Mouse (Mus musculus): ENCODE measurements at regions not wholly inside any gene's neighbourhood (a gene's known extent, or its start where the extent isn't known, plus 50 kb on each side); places are given as distances from the start of the nearest gene placed in this dataset.

DNA sequence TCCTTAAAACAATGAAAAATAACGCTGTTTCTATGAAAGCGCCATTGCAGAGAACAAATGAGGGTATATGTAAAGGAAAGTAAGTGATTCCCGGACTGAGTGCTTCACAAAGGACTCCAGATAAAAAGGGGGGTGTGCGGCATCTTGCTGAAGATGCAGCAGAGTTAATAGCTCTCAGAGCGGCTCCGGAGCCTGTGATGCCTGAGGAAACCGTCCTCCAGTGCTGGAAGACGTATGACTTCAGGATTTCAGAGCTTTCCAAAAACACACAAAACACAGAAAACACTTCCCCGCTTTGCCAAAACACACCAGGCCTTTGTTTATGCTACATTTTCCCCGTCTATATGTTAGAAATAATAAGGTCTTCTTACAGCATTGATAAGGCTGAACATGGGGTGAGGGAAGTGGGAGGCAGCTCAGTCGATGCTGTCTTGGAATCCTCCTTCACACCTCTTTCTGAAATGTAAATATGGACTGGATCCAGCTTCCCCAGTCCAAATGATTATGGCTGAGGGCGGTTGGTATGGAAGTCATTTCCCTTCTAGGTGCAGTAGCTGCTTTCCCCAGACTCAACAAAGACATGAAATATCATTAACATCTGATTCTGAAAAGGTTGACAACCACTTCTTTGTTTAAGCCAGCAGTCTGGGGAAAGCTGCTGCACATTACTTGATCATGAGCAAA lies 2382.5 kb upstream of the Gm7489 start:
- H3K27ac ChIP-seq (ENCODE audit: low read depth, low read length): no peak overlapping the region
- H3K4me1 ChIP-seq (replicated peaks; ENCODE audit: control insufficient read depth, insufficient read depth, low read length): no peaks in the 10 kb centered on the region
- no peak overlapping the region for H3K4me3 ChIP-seq (ENCODE audit: low read depth, low read length)
- no peaks in the 10 kb centered on the region for H3K9me3 ChIP-seq (ENCODE audit: control insufficient read depth, low read length)
- no peak for DNase-seq (ENCODE audit: low spot score)
- ATAC-seq (replicated peaks; ENCODE audit: low FRiP score): no peak
- H3K27me3 ChIP-seq (ENCODE audit: control insufficient read depth, insufficient read depth, low read length): no peaks in the 10 kb centered on the region
- 82% methylated on average over 12 of the region's 12 CpGs for WGBS
- no peak overlapping the region for H3K4me2 ChIP-seq (ENCODE audit: low read depth, low read length, severe bottlenecking)
- H3K9ac ChIP-seq (ENCODE audit: low read length): no peak overlapping the region
- H3K36me3 ChIP-seq (ENCODE audit: control insufficient read depth, insufficient read depth, low read length): no peaks in the 10 kb centered on the region

DNA sequence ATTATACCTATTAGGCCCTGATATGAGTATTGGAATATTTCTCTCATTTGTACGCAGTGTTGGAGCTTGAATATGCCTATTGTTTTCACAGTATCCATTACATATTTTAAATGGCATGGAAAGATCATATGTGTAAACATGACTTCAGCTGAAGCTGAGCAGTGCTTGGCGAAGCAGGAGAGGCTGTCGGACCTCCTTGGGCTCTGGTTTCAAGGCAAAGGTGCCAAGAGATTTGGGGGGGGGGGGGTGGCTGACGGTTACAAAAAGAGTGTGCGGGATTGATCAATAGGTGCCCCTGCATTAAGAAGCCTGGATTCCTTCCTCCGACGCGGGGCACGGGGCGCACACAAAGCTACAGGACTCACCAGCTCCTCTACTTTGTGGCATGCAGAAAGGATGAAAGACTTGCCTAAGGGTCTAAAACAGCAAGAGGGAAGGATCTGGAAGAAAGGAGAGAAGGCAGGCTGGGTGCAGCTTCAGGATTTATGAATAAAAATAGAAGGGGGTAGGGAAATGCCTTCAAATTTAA lies 2381.9 kb upstream of the Gm7489 start:
- Histone ChIP-seq H3K4me3 (ENCODE audit: low read depth, low read length) (no peak overlapping the region), H3K27ac (ENCODE audit: low read depth, low read length) (no peak overlapping the region), H3K9me3 (ENCODE audit: control insufficient read depth, low read length) (no peaks in the 10 kb centered on the region), H3K9ac (ENCODE audit: low read length) (no peak overlapping the region), H3K4me1 (replicated peaks; ENCODE audit: control insufficient read depth, insufficient read depth, low read length) (no peaks in the 10 kb centered on the region), H3K36me3 (ENCODE audit: control insufficient read depth, insufficient read depth, low read length) (no peaks in the 10 kb centered on the region), H3K4me2 (ENCODE audit: low read depth, low read length, severe bottlenecking) (peak overlapping the region; percentile 18; the same call in 1 of the 2 replicates), H3K27me3 (ENCODE audit: control insufficient read depth, insufficient read depth, low read length) (no peaks in the 10 kb centered on the region)
- peak; percentile 56 for DNase-seq (ENCODE audit: low spot score)
- WGBS: 25% methylated on average over 10 of the region's 10 CpGs
- ATAC-seq (replicated peaks; ENCODE audit: low FRiP score): peak; percentile 58; the same call in 1 of the 2 replicates

GRCm38 (mm10) chr15:51503341-51503740 lies 2381.4 kb upstream of the Gm7489 start:
- Histone ChIP-seq H3K36me3 (ENCODE audit: control insufficient read depth, insufficient read depth, low read length) (no peaks in the 10 kb centered on the region), H3K4me3 (ENCODE audit: low read depth, low read length) (no peak overlapping the region), H3K4me1 (replicated peaks; ENCODE audit: control insufficient read depth, insufficient read depth, low read length) (no peaks in the 10 kb centered on the region), H3K9me3 (ENCODE audit: control insufficient read depth, low read length) (no peaks in the 10 kb centered on the region), H3K9ac (ENCODE audit: low read length) (no peak overlapping the region), H3K4me2 (ENCODE audit: low read depth, low read length, severe bottlenecking) (peak overlapping the region; percentile 20; the same call in 1 of the 2 replicates), H3K27me3 (ENCODE audit: control insufficient read depth, insufficient read depth, low read length) (no peaks in the 10 kb centered on the region), H3K27ac (ENCODE audit: low read depth, low read length) (no peak overlapping the region)
- ATAC-seq (replicated peaks; ENCODE audit: low FRiP score) (no peak), DNase-seq (ENCODE audit: low spot score) (peak; percentile 57)
- 19% methylated on average over 8 of the region's 8 CpGs for WGBS

GRCm38 (mm10) chr15:51504016-51504760 lies 2380.5 kb upstream of the Gm7489 start:
- H3K9me3 ChIP-seq (ENCODE audit: control insufficient read depth, low read length): no peaks in the 10 kb centered on the region
- no peak overlapping the region for H3K27ac ChIP-seq (ENCODE audit: low read depth, low read length)
- no peaks in the 10 kb centered on the region for H3K4me1 ChIP-seq (replicated peaks; ENCODE audit: control insufficient read depth, insufficient read depth, low read length)
- WGBS: 82% methylated on average over 11 of the region's 11 CpGs
- DNase-seq (ENCODE audit: low spot score): no peak
- no peaks in the 10 kb centered on the region for H3K27me3 ChIP-seq (ENCODE audit: control insufficient read depth, insufficient read depth, low read length)
- no peak overlapping the region for H3K9ac ChIP-seq (ENCODE audit: low read length)
- no peak overlapping the region for H3K4me2 ChIP-seq (ENCODE audit: low read depth, low read length, severe bottlenecking)
- no peak overlapping the region for H3K4me3 ChIP-seq (ENCODE audit: low read depth, low read length)
- no peaks in the 10 kb centered on the region for H3K36me3 ChIP-seq (ENCODE audit: control insufficient read depth, insufficient read depth, low read length)
- no peak for ATAC-seq (replicated peaks; ENCODE audit: low FRiP score)

DNA sequence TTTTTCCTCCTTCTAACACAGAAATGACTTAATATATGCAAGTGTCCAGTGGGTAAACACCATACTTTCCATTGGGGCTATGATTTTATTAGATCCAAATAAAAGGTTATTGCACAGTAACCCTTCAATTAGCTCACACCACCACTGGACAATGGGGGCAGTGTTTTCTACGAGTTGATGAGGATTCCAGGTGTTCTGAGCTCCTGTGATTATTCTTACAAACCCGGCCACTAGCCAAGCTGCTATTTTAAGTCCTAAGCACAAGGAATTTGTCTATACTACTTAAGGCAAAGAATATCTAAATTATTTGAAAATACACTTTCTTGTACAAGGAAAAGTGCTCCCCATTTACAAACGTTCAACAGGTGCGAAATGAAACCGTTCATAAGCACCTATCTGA lies 2379.9 kb upstream of the Gm7489 start:
- no peak overlapping the region for H3K4me2 ChIP-seq (ENCODE audit: low read depth, low read length, severe bottlenecking)
- ATAC-seq (replicated peaks; ENCODE audit: low FRiP score) (no peak), DNase-seq (ENCODE audit: low spot score) (no peak)
- no peaks in the 10 kb centered on the region for H3K27me3 ChIP-seq (ENCODE audit: control insufficient read depth, insufficient read depth, low read length)
- no peak overlapping the region for H3K27ac ChIP-seq (ENCODE audit: low read depth, low read length)
- WGBS: 84% methylated on average over 5 of the region's 5 CpGs
- no peak overlapping the region for H3K9ac ChIP-seq (ENCODE audit: low read length)
- H3K9me3 ChIP-seq (ENCODE audit: control insufficient read depth, low read length): no peaks in the 10 kb centered on the region
- H3K4me3 ChIP-seq (ENCODE audit: low read depth, low read length): no peak overlapping the region
- H3K4me1 ChIP-seq (replicated peaks; ENCODE audit: control insufficient read depth, insufficient read depth, low read length): no peaks in the 10 kb centered on the region
- no peaks in the 10 kb centered on the region for H3K36me3 ChIP-seq (ENCODE audit: control insufficient read depth, insufficient read depth, low read length)

DNA sequence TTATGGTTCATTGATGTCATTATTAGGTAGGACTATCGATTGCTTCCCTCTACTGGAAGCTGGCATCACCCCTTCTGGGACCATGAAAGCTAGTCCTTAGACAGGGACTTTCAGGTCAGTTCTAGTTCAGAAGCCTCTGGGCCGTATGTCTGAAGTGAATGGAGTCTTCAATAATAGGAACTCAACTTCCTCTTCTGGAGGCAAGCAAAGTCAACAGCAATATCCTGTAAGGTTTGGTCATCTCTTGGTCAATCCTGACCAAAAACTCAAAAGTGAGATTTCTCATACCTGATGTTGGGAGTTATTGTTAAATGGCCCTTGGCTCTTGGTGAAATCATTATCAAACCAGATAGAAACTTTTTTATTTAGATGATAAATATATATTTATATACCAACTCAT lies 2377.6 kb upstream of the Gm7489 start:
- no peak overlapping the region for H3K4me2 ChIP-seq (ENCODE audit: low read depth, low read length, severe bottlenecking)
- DNase-seq (ENCODE audit: low spot score) (no peak), ATAC-seq (replicated peaks; ENCODE audit: low FRiP score) (no peak)
- 86% methylated on average over 2 of the region's 2 CpGs for WGBS
- H3K4me3 ChIP-seq (ENCODE audit: low read depth, low read length): no peak overlapping the region
- no peaks in the 10 kb centered on the region for H3K9me3 ChIP-seq (ENCODE audit: control insufficient read depth, low read length)
- no peaks in the 10 kb centered on the region for H3K27me3 ChIP-seq (ENCODE audit: control insufficient read depth, insufficient read depth, low read length)
- H3K27ac ChIP-seq (ENCODE audit: low read depth, low read length): no peak overlapping the region
- H3K4me1 ChIP-seq (replicated peaks; ENCODE audit: control insufficient read depth, insufficient read depth, low read length): no peaks in the 10 kb centered on the region; the same call in 1 of the 2 replicates
- no peaks in the 10 kb centered on the region for H3K36me3 ChIP-seq (ENCODE audit: control insufficient read depth, insufficient read depth, low read length)
- H3K9ac ChIP-seq (ENCODE audit: low read length): no peak overlapping the region

GRCm38 (mm10) chr15:51511319-51511718 lies 2373.4 kb upstream of the Gm7489 start:
- ATAC-seq (replicated peaks; ENCODE audit: low FRiP score) (no peak), DNase-seq (ENCODE audit: low spot score) (no peak)
- H3K9me3 ChIP-seq (ENCODE audit: control insufficient read depth, low read length): no peaks in the 10 kb centered on the region
- H3K4me1 ChIP-seq (replicated peaks; ENCODE audit: control insufficient read depth, insufficient read depth, low read length): no peaks in the 10 kb centered on the region; the same call in 1 of the 2 replicates
- H3K4me2 ChIP-seq (ENCODE audit: low read depth, low read length, severe bottlenecking): no peak overlapping the region
- H3K9ac ChIP-seq (ENCODE audit: low read length): no peak overlapping the region
- no peaks in the 10 kb centered on the region for H3K36me3 ChIP-seq (ENCODE audit: control insufficient read depth, insufficient read depth, low read length)
- no peak overlapping the region for H3K27ac ChIP-seq (ENCODE audit: low read depth, low read length)
- WGBS: 5% methylated on average over 5 of the region's 5 CpGs
- H3K27me3 ChIP-seq (ENCODE audit: control insufficient read depth, insufficient read depth, low read length): no peaks in the 10 kb centered on the region
- H3K4me3 ChIP-seq (ENCODE audit: low read depth, low read length): no peak overlapping the region

DNA sequence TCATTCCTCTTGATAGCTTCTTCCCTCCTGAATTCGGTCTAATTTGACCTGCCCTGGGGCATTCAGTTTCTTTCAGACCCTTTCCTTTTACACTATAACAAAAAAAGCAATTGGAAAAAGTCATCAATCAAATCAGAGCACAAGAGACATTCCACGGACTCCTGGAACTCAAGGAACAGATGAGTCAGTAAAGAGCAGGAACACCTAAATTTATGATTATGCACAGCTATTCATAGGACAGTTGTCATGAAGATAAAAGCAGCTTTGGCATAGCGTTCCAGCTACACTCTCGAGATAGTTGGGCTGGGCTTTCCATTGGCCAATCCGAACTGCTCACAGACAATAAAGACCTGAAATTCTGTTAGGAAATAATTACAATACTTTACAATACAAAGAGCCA lies 2348.4 kb upstream of the Gm7489 start:
- no peaks in the 10 kb centered on the region for H3K36me3 ChIP-seq (ENCODE audit: control insufficient read depth, insufficient read depth, low read length)
- WGBS: 71% methylated on average over 5 of the region's 5 CpGs

More for the DNA sequence above, 2348.4 kb upstream of the Gm7489 start:
- no peaks in the 10 kb centered on the region for H3K27me3 ChIP-seq (ENCODE audit: control insufficient read depth, insufficient read depth, low read length)
- no peak overlapping the region for H3K4me3 ChIP-seq (ENCODE audit: low read depth, low read length)
- H3K4me1 ChIP-seq (replicated peaks; ENCODE audit: control insufficient read depth, insufficient read depth, low read length): no peaks in the 10 kb centered on the region
- DNase-seq (ENCODE audit: low spot score) (no peak), ATAC-seq (replicated peaks; ENCODE audit: low FRiP score) (no peak)
- H3K27ac ChIP-seq (ENCODE audit: low read depth, low read length): no peak overlapping the region
- H3K4me2 ChIP-seq (ENCODE audit: low read depth, low read length, severe bottlenecking): no peak overlapping the region
- no peak overlapping the region for H3K9ac ChIP-seq (ENCODE audit: low read length)
- H3K9me3 ChIP-seq (ENCODE audit: control insufficient read depth, low read length): no peaks in the 10 kb centered on the region

Measured in forebrain, embryonic 11.5 days (tissue).